Mouse (Mus musculus) C2C12 (cell line): Measurements from ENCODE around the gene Cdk13.

Experiments
- CTCF ChIP-seq: IDR thresholded peaks from one replicate; pipeline ENCODE4 v1.5.1; 2011; ENCODE audit not compliant: control insufficient read depth, insufficient read depth, insufficient read length
- FOSL1 ChIP-seq: IDR thresholded peaks from one replicate; pipeline ENCODE4 v1.8.0; 2011; ENCODE audit warnings: mild to moderate bottlenecking, low read length; ENCODE audit not compliant: poor library complexity, insufficient read depth, severe bottlenecking
- MAX ChIP-seq: IDR thresholded peaks from one replicate; pipeline ENCODE4 v1.6.1; 2011; ENCODE audit warnings: mild to moderate bottlenecking, control low read depth

GRCm38 (mm10) chr13:17802880-17803279, 2.0 kb downstream of the Cdk13 start:
- no peak for TF ChIP-seq CTCF
- TF ChIP-seq MAX = no peak
- TF ChIP-seq FOSL1 = no peak
